Mouse (Mus musculus) limb, embryonic 15.5 days (tissue): ENCODE data around the gene Cox10. TPM values are rescaled to one million over a fixed set of nuclear protein-coding genes. Genes with fewer than 3 reads are reported as not detected.

ENCODE experiments used
- ATAC-seq: fragments of 200-750 bp; cut with Nextera tagmentation; 2 replicates; pipeline ENCODE4 v1.8.0; 2017; ENCODE audit warnings: low read depth, moderate TSS enrichment; ENCODE audit not compliant: insufficient number of reproducible peaks, low FRiP score, low TSS enrichment
- H3K27ac ChIP-seq: fragments of 300-500 bp; sonication (generic); 2 replicates; pipeline ENCODE4 v1.5.1; 2015; ENCODE audit warnings: moderate library complexity, mild to moderate bottlenecking, inconsistent platforms
- H3K27me3 ChIP-seq: fragments of 300-500 bp; sonication (generic); 2 replicates; pipeline ENCODE4 v1.6.1; 2015; ENCODE audit warnings: inconsistent platforms
- H3K36me3 ChIP-seq: fragments of 300-500 bp; sonication (generic); 2 replicates; pipeline ENCODE4 v1.6.1; 2015; ENCODE audit warnings: inconsistent platforms
- H3K4me1 ChIP-seq: fragments of 300-500 bp; sonication (generic); 2 replicates; pipeline ENCODE4 v1.6.1; 2015; ENCODE audit warnings: inconsistent platforms
- H3K4me2 ChIP-seq: fragments of 300-500 bp; sonication (generic); 2 replicates; pipeline ENCODE4 v1.6.1; 2015; ENCODE audit warnings: mild to moderate bottlenecking, inconsistent platforms
- H3K4me3 ChIP-seq: fragments of 300-500 bp; sonication (generic); 2 replicates; pipeline ENCODE4 v1.5.1; 2015; ENCODE audit warnings: mild to moderate bottlenecking, inconsistent platforms
- H3K9ac ChIP-seq: fragments of 300-500 bp; sonication (generic); 2 replicates; pipeline ENCODE4 v1.6.1; 2015; ENCODE audit warnings: inconsistent platforms
- H3K9me3 ChIP-seq: fragments of 300-500 bp; sonication (generic); 2 replicates; pipeline ENCODE4 v1.6.1; 2016; ENCODE audit warnings: inconsistent platforms
- WGBS: fragments of 180-500 bp; shearing (Covaris S2); methylation state at CpG from one replicate; pipeline ENCODE4 v1.1.7; 2015; 5-methylcytosine and 5-hydroxymethylcytosine counted together
- polyA plus RNA-seq: library from polyadenylated mRNA; unstranded; fragments of >200 nt; fragmentation: Nextera tagmentation; extraction: Ambion mirVana; gene quantifications from 2 replicates; pipeline ENCODE4 v1.2.1, GENCODE M21; 2015

Cox10 gene
- polyA plus RNA-seq, 1 experiment from 2014 or later: 20.6 TPM

GRCm38 (mm10) chr11:64022403-64023047, 56.7 kb downstream of the Cox10 start:
- Histone ChIP-seq H3K36me3 (no peaks in the 10 kb centered on the region), H3K27ac (no peak overlapping the region), H3K9me3 (no peaks in the 10 kb centered on the region), H3K4me3 (no peak overlapping the region), H3K9ac (no peak overlapping the region), H3K27me3 (no peaks in the 10 kb centered on the region), H3K4me1 (peaks cover 19% of the 10 kb centered on the region), H3K4me2 (no peak overlapping the region)
- 48% methylated on average over 9 of the region's 9 CpGs for WGBS
- ATAC-seq: no peak

DNA sequence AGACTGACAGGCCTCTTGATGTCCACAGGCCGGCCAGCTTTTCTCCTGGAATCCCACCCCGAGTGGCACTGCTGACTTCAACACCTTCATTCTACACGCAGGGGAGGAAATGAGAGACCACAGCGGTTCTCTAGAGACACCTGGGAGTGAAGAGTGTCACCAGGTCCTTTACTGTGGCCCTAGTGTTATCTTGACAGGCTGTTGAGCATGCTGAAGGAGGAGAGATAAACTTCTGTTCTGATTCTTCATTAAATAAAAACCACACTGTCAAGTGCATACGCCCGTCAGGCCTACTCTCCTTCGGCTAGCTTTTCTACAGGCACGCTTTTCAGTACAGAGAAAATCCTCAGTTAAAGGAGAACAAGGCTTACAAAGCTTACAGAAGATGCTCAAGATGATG, 60.0 kb downstream of the Cox10 start:
- no peak overlapping the region for H3K4me2 ChIP-seq
- no peak overlapping the region for H3K4me3 ChIP-seq
- H3K4me1 ChIP-seq: peaks cover 11% of the 10 kb centered on the region
- H3K9ac ChIP-seq: no peak overlapping the region
- no peaks in the 10 kb centered on the region for H3K9me3 ChIP-seq
- no peak overlapping the region for H3K27ac ChIP-seq
- no peak for ATAC-seq
- 81% methylated on average over 8 of the region's 8 CpGs for WGBS
- no peaks in the 10 kb centered on the region for H3K27me3 ChIP-seq
- H3K36me3 ChIP-seq: no peaks in the 10 kb centered on the region

DNA sequence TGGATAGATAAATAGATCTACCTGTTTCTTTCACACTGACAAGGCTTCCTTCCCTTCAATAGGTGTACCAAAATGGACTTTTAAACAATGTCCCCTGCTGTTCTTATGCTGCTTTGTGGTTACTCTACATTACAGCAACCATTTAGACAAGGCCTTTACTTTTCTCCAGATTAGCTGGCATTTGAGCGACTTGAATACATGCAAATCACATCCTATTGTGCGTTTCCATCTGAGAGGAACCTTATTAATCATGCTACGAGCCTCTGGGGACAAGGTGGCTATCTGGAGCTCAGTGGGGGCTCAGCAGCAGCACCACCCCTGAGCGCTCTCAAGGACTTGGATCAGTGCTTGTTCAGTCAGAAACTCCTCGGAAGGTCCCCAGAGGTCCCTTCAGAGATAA, 61.1 kb downstream of the Cox10 start:
- ATAC-seq: no peak
- Histone ChIP-seq H3K4me2 (no peak overlapping the region), H3K4me3 (no peak overlapping the region), H3K9ac (no peak overlapping the region), H3K27me3 (no peaks in the 10 kb centered on the region), H3K27ac (no peak overlapping the region), H3K36me3 (no peaks in the 10 kb centered on the region), H3K9me3 (no peaks in the 10 kb centered on the region), H3K4me1 (peaks cover 4% of the 10 kb centered on the region; the same call in 1 of the 2 replicates)
- 76% methylated on average over 5 of the region's 5 CpGs for WGBS

DNA sequence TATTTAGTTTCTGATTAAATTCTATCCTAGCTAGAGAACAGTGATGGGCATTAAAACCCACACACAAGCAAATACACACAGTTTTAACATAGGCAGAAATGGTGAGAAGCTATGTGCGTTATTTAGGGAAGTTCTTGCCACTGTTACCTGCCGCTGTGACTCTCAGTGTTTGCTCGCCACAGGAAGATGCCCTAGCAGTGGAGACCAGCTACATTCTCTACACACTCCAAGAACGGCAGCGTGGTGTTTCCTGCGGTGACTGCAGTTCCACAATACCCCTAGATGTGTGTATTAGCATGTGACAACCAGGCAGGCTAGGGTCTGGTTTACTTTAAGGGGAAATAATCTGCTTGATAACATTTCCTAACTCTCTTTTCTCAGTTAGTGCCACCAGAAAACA, 64.0 kb downstream of the Cox10 start:
- no peak for ATAC-seq
- no peak overlapping the region for H3K4me3 ChIP-seq
- H3K9ac ChIP-seq: no peak overlapping the region
- H3K27me3 ChIP-seq: no peaks in the 10 kb centered on the region
- WGBS: 70% methylated on average over 6 of the region's 6 CpGs
- H3K9me3 ChIP-seq: no peaks in the 10 kb centered on the region
- H3K27ac ChIP-seq: no peak overlapping the region; the same call in 1 of the 2 replicates
- no peak overlapping the region for H3K4me2 ChIP-seq
- H3K36me3 ChIP-seq: no peaks in the 10 kb centered on the region
- no peaks in the 10 kb centered on the region for H3K4me1 ChIP-seq

GRCm38 (mm10) chr11:64010724-64011496, 68.4 kb downstream of the Cox10 start:
- H3K9ac ChIP-seq: no peak overlapping the region
- no peaks in the 10 kb centered on the region for H3K9me3 ChIP-seq
- H3K36me3 ChIP-seq: no peaks in the 10 kb centered on the region
- H3K27me3 ChIP-seq: no peaks in the 10 kb centered on the region
- no peaks in the 10 kb centered on the region for H3K4me1 ChIP-seq
- H3K27ac ChIP-seq: no peak overlapping the region
- no peak for ATAC-seq
- no peak overlapping the region for H3K4me3 ChIP-seq
- no peak overlapping the region for H3K4me2 ChIP-seq
- 70% methylated on average over 22 of the region's 22 CpGs for WGBS

- no peaks in the 10 kb centered on the region for H3K36me3 ChIP-seq
- no peak overlapping the region for H3K4me3 ChIP-seq
- H3K9ac ChIP-seq: no peak overlapping the region
- no peak for ATAC-seq
- peaks cover 8% of the 10 kb centered on the region; the same call in 1 of the 2 replicates for H3K4me1 ChIP-seq
- WGBS: 65% methylated on average over 4 of the region's 4 CpGs
- no peaks in the 10 kb centered on the region for H3K9me3 ChIP-seq
- no peak overlapping the region for H3K27ac ChIP-seq
- no peak overlapping the region for H3K4me2 ChIP-seq
- H3K27me3 ChIP-seq: no peaks in the 10 kb centered on the region
These were observed 75.1 kb downstream of the Cox10 start for GRCm38 (mm10) chr11:64004152-64004551.

DNA sequence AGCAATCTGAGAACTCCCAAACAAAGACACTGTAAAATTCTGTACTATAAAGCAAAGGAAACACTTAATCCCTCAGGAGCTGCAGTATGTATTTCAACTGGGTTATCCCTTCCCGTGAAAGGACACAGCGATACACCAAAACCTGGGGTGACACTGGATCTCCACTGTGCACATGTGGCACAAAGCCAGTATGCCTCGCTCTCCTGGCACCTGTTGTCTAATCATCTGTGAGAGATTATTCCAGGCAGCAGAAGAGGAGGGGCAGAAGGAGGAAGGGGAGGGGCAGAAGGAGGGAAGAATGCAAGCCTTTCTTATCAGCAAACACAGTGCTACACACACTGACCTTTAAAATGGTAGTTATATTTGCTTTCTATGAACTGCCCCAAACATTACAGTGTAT, 75.8 kb downstream of the Cox10 start:
- ATAC-seq: no peak
- 49% methylated on average over 3 of the region's 3 CpGs for WGBS

GRCm38 (mm10) chr11:64002629-64003028, 76.6 kb downstream of the Cox10 start:
- Histone ChIP-seq H3K27ac (no peak overlapping the region), H3K9me3 (no peaks in the 10 kb centered on the region), H3K9ac (no peak overlapping the region), H3K4me3 (no peak overlapping the region), H3K27me3 (no peaks in the 10 kb centered on the region), H3K36me3 (no peaks in the 10 kb centered on the region), H3K4me1 (peaks cover 8% of the 10 kb centered on the region; the same call in 1 of the 2 replicates), H3K4me2 (no peak overlapping the region)
- no peak for ATAC-seq
- WGBS: 81% methylated on average over 2 of the region's 2 CpGs

More for the DNA sequence above, 75.8 kb downstream of the Cox10 start:
- no peaks in the 10 kb centered on the region for H3K9me3 ChIP-seq
- H3K4me1 ChIP-seq: peaks cover 8% of the 10 kb centered on the region; the same call in 1 of the 2 replicates
- no peak overlapping the region for H3K4me3 ChIP-seq
- no peaks in the 10 kb centered on the region for H3K27me3 ChIP-seq
- no peak overlapping the region for H3K27ac ChIP-seq
- no peak overlapping the region for H3K4me2 ChIP-seq
- no peak overlapping the region for H3K9ac ChIP-seq
- H3K36me3 ChIP-seq: no peaks in the 10 kb centered on the region

GRCm38 (mm10) chr11:64001111-64001510, 78.2 kb downstream of the Cox10 start:
- Histone ChIP-seq H3K4me1 (peaks cover 8% of the 10 kb centered on the region; the same call in 1 of the 2 replicates), H3K9ac (no peak overlapping the region), H3K27ac (no peak overlapping the region), H3K36me3 (no peaks in the 10 kb centered on the region), H3K4me3 (no peak overlapping the region), H3K27me3 (no peaks in the 10 kb centered on the region), H3K4me2 (no peak overlapping the region), H3K9me3 (no peaks in the 10 kb centered on the region)
- ATAC-seq: no peak
- 66% methylated on average over 2 of the region's 2 CpGs for WGBS

- Histone ChIP-seq H3K4me1 (peaks cover 8% of the 10 kb centered on the region; the same call in 1 of the 2 replicates), H3K9me3 (no peaks in the 10 kb centered on the region), H3K4me3 (no peak overlapping the region), H3K27me3 (no peaks in the 10 kb centered on the region), H3K9ac (no peak overlapping the region), H3K27ac (no peak overlapping the region), H3K36me3 (no peaks in the 10 kb centered on the region), H3K4me2 (no peak overlapping the region)
- ATAC-seq: no peak
- 54% methylated on average over 5 of the region's 5 CpGs for WGBS
These were observed 79.0 kb downstream of the Cox10 start for GRCm38 (mm10) chr11:64000200-64000794.

DNA sequence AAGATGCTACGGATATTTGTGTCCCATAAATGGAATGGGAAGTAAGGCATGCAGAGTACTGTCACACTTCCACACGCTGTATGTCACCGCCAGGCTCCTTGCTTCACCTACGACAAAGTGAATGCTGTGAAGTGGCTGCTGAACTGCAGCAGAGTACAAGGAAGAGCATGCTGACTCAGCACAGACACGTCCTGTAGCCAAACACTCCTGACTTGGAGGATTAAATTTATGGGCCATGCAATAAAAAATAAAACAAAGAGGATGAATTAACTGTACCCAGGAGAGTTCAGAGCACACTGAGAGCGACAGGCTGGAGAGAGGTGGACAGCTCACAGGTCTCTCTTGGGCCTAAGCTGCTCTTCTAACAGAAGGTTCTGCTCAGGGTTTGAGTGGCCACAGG, 79.8 kb downstream of the Cox10 start:
- Histone ChIP-seq H3K27me3 (no peaks in the 10 kb centered on the region), H3K4me1 (peaks cover 8% of the 10 kb centered on the region; the same call in 1 of the 2 replicates), H3K9me3 (no peaks in the 10 kb centered on the region), H3K36me3 (no peaks in the 10 kb centered on the region), H3K4me2 (no peak overlapping the region), H3K4me3 (no peak overlapping the region), H3K9ac (no peak overlapping the region), H3K27ac (no peak overlapping the region)
- 56% methylated on average over 6 of the region's 6 CpGs for WGBS
- ATAC-seq: no peak

DNA sequence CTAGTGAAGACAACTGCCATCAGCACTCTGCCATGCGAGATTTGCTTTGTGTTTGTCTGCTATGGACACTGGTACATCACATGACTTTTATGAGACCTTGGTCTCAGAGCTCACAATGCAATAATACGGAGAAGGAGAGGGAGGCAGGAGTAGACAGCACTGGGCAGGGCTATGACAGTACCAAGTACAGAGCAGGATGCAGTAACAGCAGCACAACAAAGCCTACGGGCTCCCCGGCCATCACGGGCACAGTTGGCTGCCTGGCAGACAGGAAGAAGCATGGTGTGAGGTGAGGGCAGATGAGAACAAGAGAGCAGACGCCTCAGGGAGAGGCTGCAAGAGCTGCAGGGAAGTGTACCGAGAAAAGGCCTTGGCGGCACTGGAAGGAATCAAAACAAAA, 87.3 kb downstream of the Cox10 start:
- Histone ChIP-seq H3K4me2 (no peak overlapping the region), H3K36me3 (no peaks in the 10 kb centered on the region), H3K9ac (no peak overlapping the region), H3K4me1 (no peaks in the 10 kb centered on the region), H3K27ac (no peak overlapping the region), H3K9me3 (no peaks in the 10 kb centered on the region), H3K27me3 (no peaks in the 10 kb centered on the region), H3K4me3 (no peak overlapping the region)
- WGBS: 74% methylated on average over 8 of the region's 8 CpGs
- no peak for ATAC-seq
